Mouse (Mus musculus): Measurements from ENCODE around the gene Zfp46. TPM values are rescaled to one million over a fixed set of nuclear protein-coding genes. Genes with fewer than 3 reads are reported as not detected.

Gene Zfp46
- 50.1 and 54.7 TPM in 2 replicates for polyA plus RNA-seq (2015; fragmentation: Nextera tagmentation; extraction: Ambion mirVana)

GRCm38 (mm10) chr4:136284455-136284854 lies at the start of gene Zfp46:
Zfp46 (plus strand) TSS chr4:136284683.
- peaks cover 38% of the 10 kb centered on the region for H3K4me1 ChIP-seq (replicated peaks; ENCODE audit: control insufficient read depth, insufficient read depth, low read length)
- peak; percentile 14 for ATAC-seq
- H3K4me2 ChIP-seq (ENCODE audit: low read length): peak within 1 kb of the TSS; percentile 59
- H3K36me3 ChIP-seq (ENCODE audit: control insufficient read depth, insufficient read depth): peaks cover 10% of the 10 kb centered on the region
- H3K4me3 ChIP-seq (replicated peaks; ENCODE audit: low read length): peak within 1 kb of the TSS; percentile 66
- H3K9me3 ChIP-seq (ENCODE audit: control insufficient read depth, low read length): no peaks in the 10 kb centered on the region
- peak within 1 kb of the TSS; percentile 98 for H3K27ac ChIP-seq (ENCODE audit: low read length)
- no peaks in the 10 kb centered on the region; the same call in 1 of the 2 replicates for H3K27me3 ChIP-seq (replicated peaks; ENCODE audit: control insufficient read depth, insufficient read depth, low read length)
- peak within 1 kb of the TSS; percentile 66 for H3K9ac ChIP-seq (replicated peaks; ENCODE audit: low read depth, low read length)
- WGBS: 3% methylated on average over 5 of the region's 5 CpGs

- H3K27ac ChIP-seq (ENCODE audit: low read length): no peak overlapping the region
- WGBS: 26% methylated on average over 13 of the region's 13 CpGs
- H3K4me2 ChIP-seq (ENCODE audit: low read length): no peak overlapping the region
- 0 out of 2 replicates have a peak, but pooled peaks cover 4% of the 10 kb centered on the region for H3K27me3 ChIP-seq (replicated peaks; ENCODE audit: control insufficient read depth, insufficient read depth, low read length)
- H3K4me3 ChIP-seq (replicated peaks; ENCODE audit: low read length): no peak overlapping the region
- H3K36me3 ChIP-seq (ENCODE audit: control insufficient read depth, insufficient read depth): no peaks in the 10 kb centered on the region
- no peak for ATAC-seq
- H3K9ac ChIP-seq (replicated peaks; ENCODE audit: low read depth, low read length): no peak overlapping the region
- no peaks in the 10 kb centered on the region for H3K4me1 ChIP-seq (replicated peaks; ENCODE audit: control insufficient read depth, insufficient read depth, low read length)
- no peaks in the 10 kb centered on the region for H3K9me3 ChIP-seq (ENCODE audit: control insufficient read depth, low read length)
These were observed 45.8 kb upstream of the Zfp46 start for GRCm38 (mm10) chr4:136238669-136239068.

DNA sequence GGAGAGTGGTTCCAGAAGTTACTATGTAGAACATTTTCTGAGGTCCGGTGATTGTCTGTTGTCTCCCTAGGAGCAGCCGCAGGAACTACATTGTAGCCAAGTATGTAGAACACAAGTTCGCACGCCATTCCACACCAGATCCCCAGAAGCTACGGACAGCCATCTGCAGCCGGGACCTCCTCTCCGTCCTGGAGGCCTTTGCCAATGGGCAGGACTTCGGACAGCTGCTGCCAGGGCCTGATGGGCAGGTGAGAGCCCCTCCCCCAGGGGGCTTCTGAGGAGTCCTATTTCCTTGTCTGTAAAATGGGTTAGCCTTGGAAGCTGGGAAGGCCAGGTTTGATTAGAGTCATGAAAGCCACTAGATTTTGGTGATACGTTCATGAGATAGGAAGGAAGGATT lies 45.4 kb upstream of the Zfp46 start:
- H3K27me3 ChIP-seq (replicated peaks; ENCODE audit: control insufficient read depth, insufficient read depth, low read length): peaks cover 4% of the 10 kb centered on the region; the same call in 1 of the 2 replicates
- no peaks in the 10 kb centered on the region for H3K36me3 ChIP-seq (ENCODE audit: control insufficient read depth, insufficient read depth)
- no peak overlapping the region for H3K4me3 ChIP-seq (replicated peaks; ENCODE audit: low read length)
- H3K9ac ChIP-seq (replicated peaks; ENCODE audit: low read depth, low read length): no peak overlapping the region
- H3K4me2 ChIP-seq (ENCODE audit: low read length): no peak overlapping the region
- H3K9me3 ChIP-seq (ENCODE audit: control insufficient read depth, low read length): no peaks in the 10 kb centered on the region
- no peaks in the 10 kb centered on the region for H3K4me1 ChIP-seq (replicated peaks; ENCODE audit: control insufficient read depth, insufficient read depth, low read length)
- WGBS: 75% methylated on average over 9 of the region's 9 CpGs
- ATAC-seq: no peak
- H3K27ac ChIP-seq (ENCODE audit: low read length): no peak overlapping the region

- H3K27ac ChIP-seq (ENCODE audit: low read length): no peak overlapping the region
- H3K4me1 ChIP-seq (replicated peaks; ENCODE audit: control insufficient read depth, insufficient read depth, low read length): no peaks in the 10 kb centered on the region
- no peaks in the 10 kb centered on the region for H3K9me3 ChIP-seq (ENCODE audit: control insufficient read depth, low read length)
- 14% methylated on average over 8 of the region's 8 CpGs for WGBS
- no peak overlapping the region for H3K4me2 ChIP-seq (ENCODE audit: low read length)
- no peak overlapping the region for H3K9ac ChIP-seq (replicated peaks; ENCODE audit: low read depth, low read length)
- H3K27me3 ChIP-seq (replicated peaks; ENCODE audit: control insufficient read depth, insufficient read depth, low read length): peaks cover 6% of the 10 kb centered on the region; the same call in 1 of the 2 replicates
- no peak overlapping the region for H3K4me3 ChIP-seq (replicated peaks; ENCODE audit: low read length)
- ATAC-seq: no peak
- H3K36me3 ChIP-seq (ENCODE audit: control insufficient read depth, insufficient read depth): no peaks in the 10 kb centered on the region
These were observed 44.9 kb upstream of the Zfp46 start for GRCm38 (mm10) chr4:136239622-136240021.

- no peak overlapping the region for H3K4me2 ChIP-seq (ENCODE audit: low read length)
- ATAC-seq: no peak
- 65% methylated on average over 14 of the region's 14 CpGs for WGBS
- H3K4me3 ChIP-seq (replicated peaks; ENCODE audit: low read length): no peak overlapping the region
- no peak overlapping the region for H3K27ac ChIP-seq (ENCODE audit: low read length)
- no peaks in the 10 kb centered on the region for H3K9me3 ChIP-seq (ENCODE audit: control insufficient read depth, low read length)
- H3K4me1 ChIP-seq (replicated peaks; ENCODE audit: control insufficient read depth, insufficient read depth, low read length): no peaks in the 10 kb centered on the region
- H3K27me3 ChIP-seq (replicated peaks; ENCODE audit: control insufficient read depth, insufficient read depth, low read length): peaks cover 6% of the 10 kb centered on the region; the same call in 1 of the 2 replicates
- H3K9ac ChIP-seq (replicated peaks; ENCODE audit: low read depth, low read length): no peak overlapping the region
- no peaks in the 10 kb centered on the region for H3K36me3 ChIP-seq (ENCODE audit: control insufficient read depth, insufficient read depth)
These were observed 44.4 kb upstream of the Zfp46 start for GRCm38 (mm10) chr4:136240123-136240522.

- Histone ChIP-seq H3K4me1 (replicated peaks; ENCODE audit: control insufficient read depth, insufficient read depth, low read length) (no peaks in the 10 kb centered on the region), H3K9ac (replicated peaks; ENCODE audit: low read depth, low read length) (no peak overlapping the region), H3K4me3 (replicated peaks; ENCODE audit: low read length) (no peak overlapping the region), H3K4me2 (ENCODE audit: low read length) (no peak overlapping the region), H3K27ac (ENCODE audit: low read length) (no peak overlapping the region), H3K27me3 (replicated peaks; ENCODE audit: control insufficient read depth, insufficient read depth, low read length) (peaks cover 10% of the 10 kb centered on the region), H3K9me3 (ENCODE audit: control insufficient read depth, low read length) (no peaks in the 10 kb centered on the region), H3K36me3 (ENCODE audit: control insufficient read depth, insufficient read depth) (no peaks in the 10 kb centered on the region)
- no peak for ATAC-seq
- 43% methylated on average over 8 of the region's 8 CpGs for WGBS
These were observed 43.5 kb upstream of the Zfp46 start for GRCm38 (mm10) chr4:136240955-136241354.

- ATAC-seq: no peak
- no peak overlapping the region for H3K9ac ChIP-seq (replicated peaks; ENCODE audit: low read depth, low read length)
- H3K4me1 ChIP-seq (replicated peaks; ENCODE audit: control insufficient read depth, insufficient read depth, low read length): 0 out of 2 replicates have a peak, but pooled peaks cover 2% of the 10 kb centered on the region
- no peaks in the 10 kb centered on the region for H3K36me3 ChIP-seq (ENCODE audit: control insufficient read depth, insufficient read depth)
- peaks cover 19% of the 10 kb centered on the region for H3K27me3 ChIP-seq (replicated peaks; ENCODE audit: control insufficient read depth, insufficient read depth, low read length)
- H3K4me2 ChIP-seq (ENCODE audit: low read length): no peak overlapping the region
- 45% methylated on average over 8 of the region's 8 CpGs for WGBS
- no peak overlapping the region for H3K27ac ChIP-seq (ENCODE audit: low read length)
- H3K9me3 ChIP-seq (ENCODE audit: control insufficient read depth, low read length): no peaks in the 10 kb centered on the region
- H3K4me3 ChIP-seq (replicated peaks; ENCODE audit: low read length): no peak overlapping the region
These were observed 42.3 kb upstream of the Zfp46 start for GRCm38 (mm10) chr4:136242065-136242703.

- H3K27me3 ChIP-seq (replicated peaks; ENCODE audit: control insufficient read depth, insufficient read depth, low read length): peaks cover 18% of the 10 kb centered on the region
- no peaks in the 10 kb centered on the region for H3K36me3 ChIP-seq (ENCODE audit: control insufficient read depth, insufficient read depth)
- no peaks in the 10 kb centered on the region for H3K9me3 ChIP-seq (ENCODE audit: control insufficient read depth, low read length)
- H3K4me3 ChIP-seq (replicated peaks; ENCODE audit: low read length): no peak overlapping the region
- H3K27ac ChIP-seq (ENCODE audit: low read length): no peak overlapping the region
- ATAC-seq: no peak
- WGBS: 81% methylated on average over 7 of the region's 7 CpGs
- peaks cover 7% of the 10 kb centered on the region for H3K4me1 ChIP-seq (replicated peaks; ENCODE audit: control insufficient read depth, insufficient read depth, low read length)
- no peak overlapping the region for H3K4me2 ChIP-seq (ENCODE audit: low read length)
- no peak overlapping the region for H3K9ac ChIP-seq (replicated peaks; ENCODE audit: low read depth, low read length)
These were observed 41.8 kb upstream of the Zfp46 start for GRCm38 (mm10) chr4:136242728-136243127.

DNA sequence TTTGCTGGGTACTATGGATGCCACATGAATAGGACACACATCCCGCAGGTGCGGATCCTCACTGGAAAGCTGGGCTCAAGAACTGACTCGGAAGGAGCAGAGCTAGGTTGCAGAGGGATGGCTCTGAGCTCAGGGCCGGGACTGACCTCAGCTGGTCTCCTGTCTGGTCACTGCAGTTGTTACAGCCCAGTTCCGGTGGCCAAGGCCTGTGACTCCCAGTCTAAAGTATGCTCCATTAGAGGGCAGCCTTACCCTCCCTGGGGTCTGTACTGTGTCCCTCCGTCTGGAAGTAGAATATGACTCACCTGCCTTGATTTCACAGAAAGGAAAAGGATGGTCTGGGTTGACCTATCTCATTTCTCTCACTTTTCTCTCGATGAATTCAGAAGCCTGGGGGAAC lies 40.3 kb upstream of the Zfp46 start:
- H3K9ac ChIP-seq (replicated peaks; ENCODE audit: low read depth, low read length): no peak overlapping the region
- no peak overlapping the region for H3K27ac ChIP-seq (ENCODE audit: low read length)
- 74% methylated on average over 7 of the region's 7 CpGs for WGBS
- peaks cover 19% of the 10 kb centered on the region for H3K4me1 ChIP-seq (replicated peaks; ENCODE audit: control insufficient read depth, insufficient read depth, low read length)
- peaks cover 23% of the 10 kb centered on the region for H3K27me3 ChIP-seq (replicated peaks; ENCODE audit: control insufficient read depth, insufficient read depth, low read length)
- no peaks in the 10 kb centered on the region for H3K9me3 ChIP-seq (ENCODE audit: control insufficient read depth, low read length)
- no peak for ATAC-seq
- no peaks in the 10 kb centered on the region for H3K36me3 ChIP-seq (ENCODE audit: control insufficient read depth, insufficient read depth)
- H3K4me2 ChIP-seq (ENCODE audit: low read length): no peak overlapping the region
- no peak overlapping the region for H3K4me3 ChIP-seq (replicated peaks; ENCODE audit: low read length)

Measured in forebrain, embryonic 16.5 days (tissue).